Mouse (Mus musculus) MN1 (cell line): ENCODE measurements around the gene Otc.
A peak's percentile ranks its signal among the peaks of the same experiment; 100 is the strongest.

Experiments
- DNase-seq: peaks from one replicate; pipeline ENCODE4 v3.0.0-alpha.2; 2016; ENCODE audit warnings: low spot score

The Otc gene

DNA sequence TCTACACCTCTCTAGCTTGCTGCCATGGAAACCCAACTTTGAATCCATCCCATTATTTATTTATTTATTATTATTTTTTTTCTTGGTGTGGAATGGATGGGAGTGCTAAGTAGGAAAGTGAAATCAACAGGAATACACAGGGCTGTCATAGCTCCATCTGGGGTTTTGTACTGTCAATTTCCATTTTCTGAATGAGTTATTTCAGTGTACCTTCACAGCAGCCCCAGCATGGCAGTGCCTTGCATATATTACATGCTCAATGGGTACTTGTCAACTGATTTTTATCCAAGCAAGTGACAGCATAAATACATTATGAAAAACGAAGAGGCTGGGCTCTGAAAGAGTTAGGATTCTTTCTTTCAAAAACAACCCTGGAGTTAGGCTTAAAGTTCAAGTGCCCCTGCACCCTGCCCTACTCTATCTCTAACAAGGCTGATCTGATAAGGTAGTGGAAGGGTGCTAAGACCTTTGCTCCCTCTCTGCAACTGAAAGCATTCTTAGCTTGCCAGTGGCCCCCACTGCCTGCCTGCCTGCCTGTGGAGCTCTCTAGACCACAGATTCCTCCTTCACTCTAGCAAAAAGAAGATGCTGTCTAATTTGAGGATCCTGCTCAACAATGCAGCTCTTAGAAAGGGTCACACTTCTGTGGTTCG is at the start of gene Otc:
TSS of gene Otc (plus strand) at position 454 of the 653 bp plus-strand sequence.
- DNase-seq = no peak

DNA sequence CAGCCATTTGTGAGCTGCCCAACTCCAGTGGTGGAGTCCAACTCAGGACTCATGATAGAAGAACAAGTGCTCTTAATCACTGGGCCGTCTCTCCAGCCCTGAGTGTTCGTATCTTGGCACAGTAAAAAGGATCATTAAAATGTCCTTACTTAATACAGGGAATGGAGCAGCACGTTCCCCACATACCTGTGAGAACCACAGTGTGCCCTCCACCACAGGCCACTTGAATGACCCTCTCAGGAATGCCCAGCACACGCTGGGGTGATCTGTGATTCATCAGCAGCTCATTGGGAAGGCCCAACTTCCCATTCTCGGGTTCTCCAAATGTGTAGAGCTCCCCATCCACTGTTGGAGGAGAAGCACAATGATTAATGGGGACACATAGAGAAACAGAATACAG is 46.2 kb upstream of the Otc start:
- no peak for DNase-seq

DNA sequence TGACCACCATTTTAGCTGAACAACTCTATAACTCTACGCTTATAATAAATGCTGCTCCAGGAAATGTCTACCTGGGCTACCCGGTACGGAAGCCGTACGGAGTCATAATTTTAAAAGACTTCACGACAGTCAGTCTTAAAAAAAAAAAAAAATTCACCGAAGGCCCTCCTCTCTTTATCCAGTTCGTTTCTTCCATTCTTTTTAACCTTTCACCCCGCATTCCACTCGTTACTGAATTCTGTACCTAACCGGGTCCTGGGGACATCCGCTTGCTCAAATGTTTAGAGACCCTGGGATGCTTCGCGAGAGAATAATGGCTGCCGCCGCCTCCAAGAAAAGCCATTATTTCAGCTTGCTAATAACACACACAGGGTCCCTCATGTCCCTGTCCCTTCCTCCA is 36.1 kb upstream of the Otc start:
- peak; percentile 57 for DNase-seq

DNA sequence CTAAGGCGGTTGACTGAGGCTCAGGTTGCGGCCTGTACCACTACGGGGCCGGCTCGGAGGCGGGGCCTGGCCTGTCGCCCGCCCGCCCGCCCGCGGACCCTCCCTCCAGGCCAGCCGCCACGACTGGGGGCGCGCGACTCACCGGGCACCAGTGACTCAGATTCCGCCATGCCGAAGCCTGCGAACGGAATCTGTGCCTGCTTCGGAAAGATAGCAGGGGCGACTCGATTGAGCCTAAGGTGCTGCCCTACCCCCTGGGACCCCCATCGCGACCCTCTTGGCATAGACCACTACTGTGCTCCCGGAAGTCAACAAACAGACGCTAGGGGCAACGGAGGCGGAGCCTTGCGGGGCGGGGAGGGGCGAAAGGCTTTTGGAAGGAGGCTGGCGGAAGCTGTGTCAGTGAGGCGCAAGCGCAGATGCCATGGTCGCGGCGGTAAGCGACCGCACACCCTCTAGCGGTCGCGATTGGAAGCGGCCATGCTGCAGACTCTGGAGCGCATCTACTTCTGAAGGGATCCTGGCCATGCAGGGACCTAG is 35.6 kb upstream of the Otc start, which contains the start of gene Rpgr:
TSS of gene Rpgr (minus strand) at position 511 of the 540 bp plus-strand sequence.
- DNase-seq = peak; percentile 88

DNA sequence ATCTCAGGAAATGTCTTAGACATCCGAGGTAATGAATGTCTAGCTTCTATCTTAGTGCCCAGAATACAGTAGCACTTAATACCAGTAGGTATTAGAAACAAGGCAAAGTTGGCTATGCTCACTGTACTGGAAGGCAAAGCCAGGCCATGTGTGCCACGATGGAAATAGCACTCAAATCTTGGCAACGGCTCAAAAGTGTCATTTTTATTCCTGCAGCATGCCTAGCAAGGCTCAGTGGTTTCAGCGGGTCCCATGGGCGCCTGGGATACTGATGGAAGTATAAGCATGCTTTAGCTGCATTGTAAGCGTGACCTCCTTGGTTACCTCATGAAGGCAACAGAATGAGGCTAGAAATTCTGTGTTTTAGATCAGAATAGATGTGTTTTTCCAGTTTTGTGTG is 32.8 kb upstream of the Otc start:
- peak; percentile 65 for DNase-seq

DNA sequence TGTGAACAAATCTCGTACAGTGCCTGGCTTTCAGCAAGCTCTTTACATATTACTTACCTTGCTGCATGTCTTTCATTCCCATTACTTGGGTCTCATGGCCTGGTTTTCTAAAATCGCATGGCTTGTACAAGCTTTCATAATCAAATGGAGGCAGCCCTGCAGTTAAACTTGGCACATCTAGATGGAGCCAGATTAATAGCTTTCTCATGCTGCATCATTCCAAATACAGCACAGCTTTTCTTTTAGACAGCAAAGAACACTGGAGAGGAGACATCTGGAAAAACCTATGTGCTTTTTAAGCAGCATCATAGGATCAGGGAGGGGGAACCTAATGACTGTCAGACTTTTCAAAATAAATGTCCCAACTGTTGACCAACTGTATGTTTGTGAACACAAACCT is 19.1 kb upstream of the Otc start:
- DNase-seq = peak; percentile 35

DNA sequence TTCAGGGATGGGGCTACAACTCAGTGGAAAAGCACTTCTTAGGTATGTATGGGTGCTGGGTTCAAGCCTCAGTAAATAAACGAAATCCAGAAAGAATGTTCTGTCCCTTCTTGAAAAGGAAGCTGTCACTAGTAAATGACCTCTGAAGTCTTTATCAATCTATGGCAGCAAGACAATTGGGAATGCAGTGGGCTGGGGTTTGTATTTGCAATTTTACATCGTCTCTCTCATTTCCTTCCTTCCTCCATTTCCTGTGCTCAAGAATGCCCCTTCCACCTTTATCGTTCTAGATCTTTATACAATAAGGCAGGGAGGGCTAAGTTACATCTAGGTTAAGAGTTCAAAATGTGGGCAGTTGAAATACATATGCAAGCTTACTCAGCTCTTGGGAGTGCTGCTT is 17.5 kb upstream of the Otc start:
- DNase-seq = no peak

DNA sequence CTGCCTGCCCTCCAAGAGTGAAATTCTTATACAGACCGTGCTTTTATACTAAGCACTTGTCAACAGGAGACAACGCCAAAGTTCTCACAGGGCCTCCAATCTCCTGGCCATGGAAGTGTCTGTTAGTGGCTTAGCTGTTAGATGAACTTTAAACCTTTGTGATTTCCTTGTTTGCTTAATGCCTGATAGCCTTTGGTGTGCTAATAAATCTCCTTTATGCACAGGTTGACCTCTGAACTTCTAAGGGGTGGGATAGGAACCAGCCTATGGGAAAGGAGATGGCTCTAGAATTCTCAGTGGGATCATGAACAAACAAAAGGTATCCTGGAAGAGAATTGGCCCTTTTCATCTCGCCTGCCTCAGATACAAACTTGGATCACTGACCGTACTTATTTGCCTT is 12.6 kb upstream of the Otc start:
- no peak for DNase-seq

DNA sequence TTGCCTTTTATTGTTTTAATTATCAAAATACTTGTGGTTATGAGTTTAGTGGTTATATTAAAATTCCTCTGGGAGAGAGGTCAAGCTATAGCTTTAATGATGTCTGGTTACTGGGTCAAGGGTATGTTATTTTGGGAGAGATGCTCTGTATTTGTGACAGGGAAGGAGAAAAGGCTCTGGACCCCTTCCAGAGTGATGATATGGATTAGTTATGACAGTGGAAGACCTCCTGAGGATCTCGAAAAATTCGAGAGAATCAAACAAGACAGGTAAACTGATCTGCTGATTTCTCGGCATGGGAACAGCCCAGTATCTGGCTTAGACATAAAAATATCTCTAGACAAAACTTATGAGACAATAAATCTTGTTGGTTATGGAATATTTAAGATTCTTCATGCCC is 8.2 kb upstream of the Otc start:
- DNase-seq = no peak

DNA sequence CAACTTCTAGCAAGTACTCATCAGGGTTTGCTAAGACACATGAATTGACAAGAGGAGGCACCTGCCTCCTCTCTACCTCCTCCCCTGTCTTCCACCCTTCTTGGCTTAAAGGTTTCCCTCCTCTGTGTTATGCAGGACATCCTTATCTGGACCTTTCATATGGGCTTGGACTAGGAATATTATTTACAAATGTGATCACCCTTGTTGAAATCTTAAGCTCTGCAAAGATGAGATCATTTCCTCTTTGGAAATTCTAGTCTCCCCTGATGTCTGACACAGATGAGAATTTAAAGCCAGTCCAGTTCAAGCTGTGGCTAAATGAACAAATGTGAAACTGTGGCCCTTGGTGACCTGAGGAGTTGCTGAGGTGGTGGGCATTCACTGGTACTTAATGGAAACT is 748 bp upstream of the Otc start:
- no peak for DNase-seq

DNA sequence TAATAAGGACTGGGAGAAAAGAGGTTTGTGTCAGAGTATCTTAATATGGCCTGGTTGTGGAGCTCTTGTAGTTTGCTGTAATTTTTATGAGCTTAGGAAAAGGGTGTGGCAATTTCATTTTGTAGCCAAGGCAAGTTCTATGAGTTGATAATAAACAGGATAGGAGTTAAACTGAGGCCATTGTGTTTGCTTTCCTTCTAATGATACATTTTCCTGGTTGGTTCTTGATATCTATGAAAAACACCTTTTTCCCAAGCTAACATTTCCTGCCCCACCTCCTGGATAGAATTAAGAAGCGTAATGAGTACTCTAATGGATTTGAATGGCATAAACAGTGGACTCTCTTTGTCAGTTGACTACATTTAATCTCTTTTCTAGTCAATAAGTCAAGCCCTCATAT is 5.7 kb downstream of the Otc start:
- no peak for DNase-seq

DNA sequence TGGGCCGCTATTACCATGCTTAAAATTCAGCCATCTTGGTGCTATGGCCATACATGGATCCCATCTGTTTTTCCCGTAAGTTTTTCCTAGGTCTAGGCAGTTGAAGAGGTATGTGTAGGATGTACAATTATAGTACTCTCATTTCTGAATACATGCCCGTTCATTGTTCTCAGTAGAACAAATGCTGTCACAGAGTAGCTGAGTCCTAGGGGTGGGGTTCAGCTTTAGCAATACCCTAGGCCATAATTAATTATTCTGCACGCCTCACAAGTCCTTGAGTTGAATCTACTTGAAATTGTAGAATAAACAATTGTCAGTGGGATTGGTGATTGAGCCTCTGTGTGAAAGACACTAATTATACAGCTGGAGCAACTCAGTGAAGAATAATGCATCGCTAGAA is 6.2 kb downstream of the Otc start:
- no peak for DNase-seq

DNA sequence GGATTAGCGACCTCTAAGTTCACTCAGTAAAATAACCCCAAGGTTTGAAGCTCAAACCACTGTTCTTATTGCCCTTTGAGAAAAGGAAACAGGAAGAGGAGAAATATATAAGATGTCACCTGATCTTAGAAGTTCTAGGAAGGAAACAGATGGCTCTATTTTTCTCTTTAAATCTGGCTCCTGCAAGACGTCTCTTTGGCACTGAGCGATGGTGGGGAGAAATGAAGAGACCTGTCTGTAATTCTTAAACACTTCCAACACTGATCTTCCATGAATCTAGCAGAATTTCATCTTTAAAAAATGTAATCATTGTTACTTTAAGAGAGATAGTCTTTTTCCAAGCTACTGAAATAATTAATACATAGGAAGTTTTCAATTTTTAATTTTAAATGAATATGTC is 16.2 kb downstream of the Otc start:
- DNase-seq = no peak

DNA sequence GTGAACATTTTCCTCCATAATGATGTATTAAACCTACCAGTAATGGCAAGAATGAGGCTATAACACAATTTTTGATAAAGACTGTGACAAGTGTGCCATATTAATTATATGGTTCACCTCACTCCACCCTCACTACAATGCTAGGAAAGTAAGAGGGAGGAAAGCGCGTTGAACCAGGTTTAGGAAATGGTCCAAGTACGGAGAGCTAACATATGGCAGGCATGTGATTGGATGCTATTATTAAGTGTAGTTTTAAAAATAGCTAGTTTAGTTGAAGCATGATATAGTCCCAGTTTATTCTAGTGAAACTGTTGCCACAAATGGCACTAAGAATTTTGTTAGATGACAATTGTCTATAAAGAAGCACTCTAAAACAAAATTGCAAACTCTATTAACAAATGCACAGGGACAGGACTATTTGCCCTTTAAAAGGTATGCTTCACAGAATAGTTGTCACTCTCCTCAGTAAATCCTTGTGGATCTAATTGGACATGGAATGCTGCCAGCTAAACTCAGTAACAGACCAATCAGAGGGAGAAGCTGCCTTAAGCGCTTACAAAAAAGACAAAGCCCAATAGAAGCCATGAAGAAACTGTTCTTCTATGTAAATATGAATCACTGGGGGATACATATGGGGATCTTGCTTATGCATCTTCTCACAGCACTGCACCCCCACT is 16.8 kb downstream of the Otc start:
- no peak for DNase-seq

DNA sequence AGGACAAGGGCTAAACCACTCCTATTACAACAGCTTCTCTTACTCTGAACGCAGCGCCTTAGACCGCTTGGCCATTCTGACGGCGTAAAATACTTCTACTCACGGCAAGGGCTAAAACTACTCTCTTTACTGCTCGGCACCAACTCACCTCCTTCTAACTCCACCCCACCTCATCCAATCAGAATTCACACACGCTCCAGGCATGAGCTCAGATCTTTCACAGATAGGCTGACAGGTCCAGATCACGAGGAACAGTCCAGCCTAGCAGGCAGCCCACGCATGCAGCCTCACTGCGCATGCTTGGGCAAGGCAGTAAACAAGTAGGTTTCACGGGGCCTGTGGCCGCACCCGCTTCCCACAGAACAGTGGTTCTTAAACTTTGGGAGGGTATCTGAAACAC is 45.2 kb downstream of the Otc start:
- DNase-seq = no peak

DNA sequence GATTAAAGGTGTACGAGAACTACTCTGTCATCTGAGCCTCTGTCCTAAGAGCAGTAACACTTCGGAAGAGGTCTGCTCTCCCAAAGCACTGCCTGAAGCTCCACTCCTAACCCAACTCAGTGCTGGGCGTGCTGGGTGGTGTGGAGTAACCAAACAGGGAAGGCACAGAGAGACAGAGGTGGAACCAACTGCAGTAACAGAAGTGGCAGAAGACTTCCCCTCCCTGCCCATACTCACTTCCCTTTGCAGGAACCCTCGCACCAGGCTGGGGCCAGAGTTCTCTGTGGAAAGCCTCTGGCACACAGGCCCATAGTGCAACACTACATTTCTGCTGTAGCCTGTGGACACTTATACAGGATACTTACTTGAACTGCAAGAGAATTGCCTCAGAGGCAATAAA is 66.1 kb downstream of the Otc start:
- DNase-seq = no peak

DNA sequence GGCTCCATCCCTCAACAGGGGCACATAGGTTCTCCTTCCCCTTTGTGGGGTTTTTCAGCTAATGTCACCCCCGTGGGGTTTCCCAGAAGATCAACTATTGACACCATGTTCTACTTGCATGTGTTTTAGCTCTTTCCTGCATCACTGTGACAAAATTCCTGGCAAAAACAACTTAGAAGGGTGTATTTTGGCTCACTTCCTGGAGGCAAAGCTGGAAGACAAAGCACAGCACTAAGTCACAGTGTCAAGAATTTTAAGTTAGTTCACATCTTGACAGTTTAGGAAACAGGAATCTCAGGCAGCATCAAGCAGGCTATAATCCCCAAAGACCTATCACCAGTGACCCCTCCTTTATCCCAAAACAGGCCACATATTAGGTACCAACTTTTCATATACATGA is 78.1 kb downstream of the Otc start:
- DNase-seq = no peak

DNA sequence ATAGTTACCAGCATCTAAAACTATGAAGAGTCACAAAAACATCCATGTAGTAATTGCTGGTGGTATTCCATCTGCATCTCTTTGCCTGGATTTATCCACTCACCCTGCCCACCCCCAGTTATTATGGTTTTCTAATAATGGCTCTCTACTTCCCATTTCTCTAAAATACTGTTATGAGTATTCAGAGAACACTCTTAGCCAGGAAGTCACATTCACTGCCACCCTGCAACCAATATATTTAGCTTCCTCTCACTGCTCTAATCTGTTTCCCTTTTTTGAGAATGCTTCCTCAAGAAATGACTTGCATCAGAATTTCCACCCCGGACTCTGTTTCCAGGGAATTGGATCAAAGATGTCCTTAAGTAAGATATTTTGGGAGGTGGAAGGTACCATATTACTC is 79.6 kb downstream of the Otc start:
- no peak for DNase-seq

DNA sequence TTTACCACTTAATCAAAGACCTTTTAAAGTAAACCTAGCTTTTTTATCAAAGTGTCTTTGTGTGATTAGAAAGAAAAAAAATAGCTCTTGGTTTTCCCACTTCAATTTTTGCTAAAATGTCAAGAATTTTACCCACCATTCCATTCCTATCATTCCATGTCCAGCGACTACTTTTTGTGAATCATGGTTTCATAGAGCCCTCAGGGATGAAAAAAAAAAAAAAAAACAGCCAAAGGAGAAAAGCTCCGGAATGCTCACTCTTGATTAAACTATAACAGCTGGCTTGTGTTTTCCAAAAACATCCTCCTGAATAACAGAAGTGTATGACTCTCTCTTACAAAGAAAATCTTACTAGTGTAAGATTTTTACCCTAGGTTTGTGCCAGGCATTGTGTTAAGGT is 84.7 kb downstream of the Otc start:
- DNase-seq = no peak

DNA sequence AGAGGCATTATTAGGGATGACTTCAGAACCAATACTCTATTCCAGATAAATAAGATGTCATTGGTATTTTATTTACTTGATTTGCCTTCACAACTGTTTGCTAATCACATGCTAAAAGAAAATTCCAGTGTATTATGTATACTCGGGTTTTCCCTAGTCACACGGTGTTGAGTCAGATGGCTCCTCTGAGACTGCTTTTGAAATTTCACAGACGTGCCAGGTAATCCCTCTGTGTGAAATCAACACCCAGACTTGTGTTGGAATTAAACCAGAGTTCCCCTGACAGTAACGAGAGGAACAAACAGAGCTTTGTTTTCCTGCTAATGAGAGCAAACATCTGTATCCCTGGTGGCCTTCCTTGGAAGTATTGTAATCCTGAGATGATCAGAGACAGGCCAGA is 103.8 kb downstream of the Otc start:
- peak; percentile 31 for DNase-seq
